Mouse (Mus musculus) hindbrain, embryonic 10.5 days (tissue): ENCODE data around the gene Rel. TPM values are rescaled to one million over a fixed set of nuclear protein-coding genes. Genes with fewer than 3 reads are reported as not detected.
"Not testable (repeated sequence)": the region's sequence is repeated elsewhere in the genome, so short reads cannot be mapped to it uniquely, and the experiment has no call there.

Experiments
- DNase-seq: peaks from one replicate; pipeline ENCODE4 v3.0.0-alpha.2; 2017; ENCODE audit warnings: low spot score
- H3K27ac ChIP-seq: fragments of 300-500 bp; sonication (generic); 2 replicates; pipeline ENCODE4 v1.5.1; 2016; ENCODE audit warnings: mild to moderate bottlenecking, moderate library complexity
- H3K27me3 ChIP-seq: fragments of 300-500 bp; sonication (generic); 2 replicates; pipeline ENCODE4 v1.6.1; 2016; ENCODE audit warnings: mild to moderate bottlenecking; ENCODE audit not compliant: poor library complexity, insufficient read depth, severe bottlenecking
- H3K36me3 ChIP-seq: fragments of 300-500 bp; sonication (generic); 2 replicates; pipeline ENCODE4 v1.6.1; 2016; ENCODE audit warnings: mild to moderate bottlenecking, moderate library complexity
- H3K4me1 ChIP-seq: fragments of 300-500 bp; sonication (generic); replicated peaks from 2 replicates; pipeline ENCODE4 v1.6.1; 2016; ENCODE audit warnings: mild to moderate bottlenecking
- H3K4me3 ChIP-seq: fragments of 300-500 bp; sonication (generic); 2 replicates; pipeline ENCODE4 v1.5.1; 2016; ENCODE audit warnings: mild to moderate bottlenecking, moderate library complexity
- H3K9me3 ChIP-seq: fragments of 300-500 bp; sonication (generic); 2 replicates; pipeline ENCODE4 v1.6.1; 2016; ENCODE audit warnings: mild to moderate bottlenecking, moderate library complexity
- WGBS: fragments of 180-500 bp; shearing (Covaris S2); methylation state at CpG from one replicate; pipeline ENCODE4 v1.1.7; 2016; 5-methylcytosine and 5-hydroxymethylcytosine counted together
- polyA plus RNA-seq: library from polyadenylated mRNA; unstranded; fragments of >200 nt; fragmentation: Nextera tagmentation; extraction: Ambion mirVana; gene quantifications from 2 replicates; pipeline ENCODE4 v1.2.1, GENCODE M21; 2016

Gene Rel
- polyA plus RNA-seq: 0.35 and 0.58 TPM in 2 replicates

DNA sequence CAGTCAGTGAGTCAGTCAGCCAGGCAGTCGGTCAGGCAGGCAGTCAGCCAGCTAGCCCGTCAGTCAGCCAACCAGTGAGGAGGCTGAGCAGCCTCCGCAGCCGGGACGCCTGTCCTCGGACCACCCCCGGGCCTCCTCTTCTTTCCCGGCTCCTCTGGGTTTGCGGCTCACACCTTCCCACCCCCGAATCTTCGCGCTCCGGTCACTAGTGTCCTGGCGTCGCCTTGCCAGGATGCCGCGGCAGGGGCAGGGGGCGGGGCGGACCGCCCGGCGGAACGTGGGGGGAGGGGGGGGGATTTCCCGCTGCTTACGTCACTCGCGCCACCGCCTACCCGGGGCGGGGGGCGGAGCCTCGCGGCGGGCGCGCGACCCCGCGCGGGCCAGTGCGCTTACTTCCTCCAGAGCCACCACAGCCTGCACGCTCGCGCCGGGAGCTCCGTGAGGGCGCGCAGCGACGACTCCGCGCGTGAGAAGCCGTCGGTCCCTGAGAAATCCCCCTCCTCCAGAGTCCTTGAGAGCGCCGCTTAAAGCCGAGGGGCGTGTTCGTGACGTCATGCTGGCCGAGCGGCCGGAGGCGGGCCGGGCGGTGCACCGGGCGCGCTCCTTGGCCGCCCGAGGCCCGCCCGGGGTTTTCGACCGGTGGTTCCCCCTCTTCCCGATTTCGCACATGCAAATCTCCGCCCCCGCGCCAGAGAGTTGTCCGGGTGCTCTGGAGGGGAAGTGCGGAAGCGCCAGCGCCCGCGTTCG lies at the start of gene Rel:
Rel (minus strand) TSS at position 211 of the 747 bp plus-strand sequence.
- Histone ChIP-seq H3K4me3 (peak within 1 kb of the TSS; percentile 80), H3K9me3 (peaks cover 5% of the 10 kb centered on the region; the same call in 1 of the 2 replicates), H3K4me1 (peaks cover 12% of the 10 kb centered on the region), H3K36me3 (no peaks in the 10 kb centered on the region), H3K27me3 (peaks cover 21% of the 10 kb centered on the region), H3K27ac (peak within 1 kb of the TSS; percentile 94)
- WGBS: under 1% methylated on average over 88 of the region's 88 CpGs
- peak; percentile 91 for DNase-seq

DNA sequence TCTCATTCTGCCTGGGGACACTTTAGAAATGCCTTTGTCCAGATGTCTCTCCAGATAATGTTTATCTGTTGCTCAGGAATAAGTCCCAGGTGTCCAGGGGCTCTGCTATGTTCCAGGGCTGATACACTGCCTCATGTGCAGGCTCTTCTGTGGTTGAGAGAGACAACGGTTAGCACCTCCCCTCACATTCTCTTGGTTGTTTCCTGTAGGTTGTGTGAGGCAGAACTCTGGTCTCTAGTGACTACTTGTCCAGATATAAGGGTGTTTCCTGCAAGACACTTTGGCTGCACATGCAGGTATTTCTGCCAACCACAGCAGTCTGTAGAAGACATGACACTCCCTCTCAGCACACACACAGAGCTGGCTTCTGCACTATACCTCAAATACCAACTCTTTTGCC lies 48.0 kb upstream of the Rel start:
- no peaks in the 10 kb centered on the region for H3K36me3 ChIP-seq
- DNase-seq: no peak
- WGBS: 72% methylated on average over 1 of the region's 1 CpGs
- no peaks in the 10 kb centered on the region for H3K4me1 ChIP-seq
- H3K27me3 ChIP-seq: no peaks in the 10 kb centered on the region
- no peak overlapping the region for H3K27ac ChIP-seq
- H3K4me3 ChIP-seq: no peak overlapping the region
- H3K9me3 ChIP-seq: peaks cover 13% of the 10 kb centered on the region; the same call in 1 of the 2 replicates

DNA sequence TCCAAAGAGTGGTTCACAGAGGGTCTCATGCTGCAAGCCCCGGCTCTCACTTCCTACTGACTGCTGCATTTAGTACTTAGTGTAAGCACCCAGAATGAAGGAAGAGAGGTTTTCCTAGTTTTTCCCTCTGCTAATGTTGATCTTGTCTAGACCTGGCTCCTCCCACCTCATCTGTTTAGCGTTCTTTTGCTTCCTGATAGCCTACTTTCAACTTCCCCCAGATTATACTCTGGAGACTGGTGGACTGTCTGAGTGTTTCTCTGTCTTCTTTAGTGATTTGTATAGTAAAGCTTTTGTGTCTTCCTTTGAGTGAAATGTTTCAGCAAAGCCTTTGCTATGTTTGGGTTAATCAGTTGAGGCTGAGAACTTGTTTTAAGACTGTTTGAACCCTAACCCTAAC lies 40.0 kb upstream of the Rel start:
- 69% methylated on average over 2 of the region's 2 CpGs for WGBS
- no peaks in the 10 kb centered on the region for H3K9me3 ChIP-seq
- no peak overlapping the region for H3K4me3 ChIP-seq
- no peaks in the 10 kb centered on the region for H3K27me3 ChIP-seq
- no peaks in the 10 kb centered on the region for H3K4me1 ChIP-seq
- no peak for DNase-seq
- no peaks in the 10 kb centered on the region for H3K36me3 ChIP-seq
- H3K27ac ChIP-seq: no peak overlapping the region

DNA sequence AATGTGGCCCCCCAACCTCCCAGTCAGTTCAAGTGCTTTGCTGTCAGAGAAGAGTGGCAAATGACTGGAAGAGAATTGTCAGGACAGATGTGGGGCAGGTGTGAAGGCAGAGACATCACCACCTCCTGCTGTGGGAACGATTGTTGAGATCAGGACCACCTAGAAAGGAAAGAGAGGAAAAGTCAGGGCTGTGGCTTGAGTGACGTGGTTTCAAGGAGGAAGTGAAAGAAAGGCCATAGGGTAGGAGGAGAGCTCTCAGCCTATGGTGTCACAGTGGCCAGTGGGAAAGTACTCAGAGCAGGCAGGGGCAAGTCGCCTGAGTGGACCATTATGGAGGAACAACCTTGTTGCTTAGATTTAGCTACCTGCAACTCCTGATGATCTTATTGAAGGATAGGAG lies 34.9 kb upstream of the Rel start:
- 64% methylated on average over 3 of the region's 3 CpGs for WGBS
- H3K4me1 ChIP-seq: no peaks in the 10 kb centered on the region

DNA sequence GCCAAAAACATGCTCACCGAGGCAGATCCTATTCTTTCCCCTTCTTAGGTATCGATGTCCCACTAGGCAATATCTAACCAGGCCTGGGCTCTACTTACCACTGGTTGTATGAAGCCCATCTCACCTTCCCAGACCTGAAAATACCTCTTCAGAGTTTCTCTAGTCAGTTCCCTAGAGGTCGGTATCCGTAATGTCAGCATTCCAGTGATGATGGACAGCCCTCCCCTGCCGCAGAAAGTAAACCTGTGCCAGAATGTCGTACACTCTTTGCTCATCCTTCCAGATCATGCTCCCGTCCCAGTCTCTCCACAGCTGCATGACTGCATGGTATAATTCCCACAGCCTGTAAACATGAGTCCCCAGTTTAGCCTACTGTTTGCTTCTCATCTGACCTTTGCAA lies 32.4 kb upstream of the Rel start:
- Histone ChIP-seq H3K27ac (no peak overlapping the region), H3K36me3 (no peaks in the 10 kb centered on the region), H3K9me3 (no peaks in the 10 kb centered on the region), H3K27me3 (no peaks in the 10 kb centered on the region), H3K4me1 (no peaks in the 10 kb centered on the region), H3K4me3 (no peak overlapping the region)
- no peak for DNase-seq
- WGBS: 89% methylated on average over 7 of the region's 7 CpGs

More for the DNA sequence above, 34.9 kb upstream of the Rel start:
- Histone ChIP-seq H3K4me3 (no peak overlapping the region), H3K9me3 (no peaks in the 10 kb centered on the region), H3K27me3 (no peaks in the 10 kb centered on the region), H3K36me3 (no peaks in the 10 kb centered on the region), H3K27ac (no peak overlapping the region)
- no peak for DNase-seq

DNA sequence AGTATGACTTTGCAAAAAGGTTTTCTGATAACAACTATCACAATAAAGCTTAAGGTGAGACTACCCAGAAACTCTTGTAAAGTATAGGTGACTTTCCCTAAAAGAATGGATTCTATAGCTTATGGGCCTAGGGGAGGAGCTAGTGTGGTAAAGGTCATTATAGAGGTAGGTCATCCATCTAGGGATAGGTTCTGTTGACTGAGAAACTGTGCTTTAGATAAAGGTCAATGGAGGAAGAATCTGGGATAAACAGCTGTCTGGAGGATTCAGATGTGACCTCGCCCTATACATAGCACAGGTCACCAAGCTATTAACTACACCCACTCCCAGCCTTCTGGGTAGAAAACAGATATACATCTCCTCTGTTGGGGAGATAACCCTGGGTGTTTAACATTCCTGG lies 31.5 kb upstream of the Rel start:
- no peak overlapping the region for H3K27ac ChIP-seq
- H3K9me3 ChIP-seq: no peaks in the 10 kb centered on the region
- WGBS: 86% methylated on average over 1 of the region's 1 CpGs
- H3K36me3 ChIP-seq: no peaks in the 10 kb centered on the region
- H3K4me1 ChIP-seq: no peaks in the 10 kb centered on the region
- no peaks in the 10 kb centered on the region for H3K27me3 ChIP-seq
- DNase-seq: no peak
- H3K4me3 ChIP-seq: no peak overlapping the region

DNA sequence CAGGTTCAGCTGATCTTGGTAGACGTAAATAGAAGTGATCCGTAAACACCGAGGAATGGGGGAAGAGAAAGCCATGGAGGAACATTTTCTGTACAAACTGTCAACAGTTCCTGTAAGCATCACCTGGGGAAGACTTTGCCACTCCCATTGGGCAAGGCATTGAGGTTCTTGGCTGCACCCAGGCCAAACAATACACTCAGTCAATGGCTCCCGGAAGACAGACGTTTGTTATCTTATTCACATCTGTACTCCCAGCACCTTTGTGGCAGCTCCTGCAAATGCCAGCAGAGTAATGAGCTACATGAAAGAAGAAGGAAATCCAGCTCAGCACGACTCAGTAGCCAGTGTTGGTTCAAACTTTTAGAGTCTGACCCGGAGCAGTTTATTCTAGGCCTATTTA lies 31.1 kb upstream of the Rel start:
- Histone ChIP-seq H3K27ac (no peak overlapping the region), H3K9me3 (no peaks in the 10 kb centered on the region), H3K4me3 (no peak overlapping the region), H3K36me3 (no peaks in the 10 kb centered on the region), H3K4me1 (no peaks in the 10 kb centered on the region), H3K27me3 (no peaks in the 10 kb centered on the region)
- DNase-seq: no peak
- WGBS: 85% methylated on average over 7 of the region's 7 CpGs

DNA sequence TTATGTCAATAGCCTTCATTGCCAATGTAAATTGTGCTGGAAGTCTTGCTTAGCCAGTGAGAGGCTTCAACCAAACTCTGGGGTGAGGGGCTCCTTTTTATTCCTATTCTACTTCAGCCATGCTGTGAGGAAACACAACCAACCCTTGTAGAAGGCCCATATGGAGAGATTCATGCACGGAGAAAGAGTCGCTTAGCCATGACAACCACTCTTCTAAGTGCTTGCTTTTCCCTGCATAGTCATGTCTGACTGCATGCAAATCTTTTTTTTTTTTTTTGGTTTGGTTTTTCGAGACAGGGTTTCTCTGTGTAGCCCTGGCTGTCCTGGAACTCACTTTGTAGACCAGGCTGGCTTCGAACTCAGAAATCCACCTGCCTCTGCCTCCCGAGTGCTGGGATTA lies 12.9 kb upstream of the Rel start:
- not testable (repeated sequence) for DNase-seq, H3K27me3 ChIP-seq, H3K4me1 ChIP-seq, H3K36me3 ChIP-seq, H3K4me3 ChIP-seq, H3K9me3 ChIP-seq, H3K27ac ChIP-seq
- 85% methylated on average over 5 of the region's 5 CpGs for WGBS

DNA sequence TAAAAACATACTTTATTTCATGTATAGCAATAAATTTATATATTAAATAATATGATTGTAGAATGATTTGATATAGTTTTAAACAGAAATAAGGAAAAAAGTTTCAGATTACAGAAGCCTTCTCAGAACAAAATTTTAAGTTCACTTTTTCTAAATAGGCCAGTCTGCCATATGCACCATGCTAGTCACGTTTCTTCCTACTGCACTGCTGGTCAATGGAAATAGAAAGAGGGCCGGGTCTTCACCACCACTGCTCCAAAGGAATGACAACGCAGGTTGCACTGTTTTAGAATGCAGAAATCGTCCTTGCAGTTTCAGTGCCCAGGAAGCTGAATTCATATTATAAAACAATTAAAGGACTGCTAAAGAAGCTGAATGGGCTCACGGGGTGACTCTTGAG lies 12.3 kb upstream of the Rel start:
- Histone ChIP-seq H3K4me1 (no peaks in the 10 kb centered on the region), H3K4me3 (no peak overlapping the region), H3K9me3 (no peaks in the 10 kb centered on the region), H3K27ac (no peak overlapping the region), H3K27me3 (no peaks in the 10 kb centered on the region), H3K36me3 (no peaks in the 10 kb centered on the region)
- DNase-seq: no peak
- 85% methylated on average over 5 of the region's 5 CpGs for WGBS

DNA sequence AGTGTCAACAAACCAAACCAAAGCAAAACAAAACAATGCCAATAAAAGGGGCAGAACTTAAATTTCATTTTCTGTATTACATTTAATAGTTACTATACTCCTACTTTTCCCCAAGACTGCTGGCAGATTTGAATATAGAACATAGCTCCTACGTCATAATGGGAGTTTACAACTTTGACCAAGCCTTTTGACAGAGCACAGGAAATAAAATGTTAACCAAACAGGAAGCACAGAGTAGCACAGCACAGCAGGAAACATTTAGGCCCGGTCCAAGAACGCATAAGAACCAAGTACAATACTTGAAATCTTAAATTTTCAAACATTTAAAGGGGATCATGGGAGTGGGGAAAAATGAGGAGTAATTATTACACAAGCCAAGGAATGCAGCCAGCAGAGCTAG lies 11.3 kb upstream of the Rel start:
- no peaks in the 10 kb centered on the region for H3K27me3 ChIP-seq
- no peak overlapping the region for H3K4me3 ChIP-seq
- DNase-seq: no peak
- H3K36me3 ChIP-seq: no peaks in the 10 kb centered on the region
- no peaks in the 10 kb centered on the region for H3K4me1 ChIP-seq
- WGBS: 84% methylated on average over 3 of the region's 3 CpGs
- no peak overlapping the region for H3K27ac ChIP-seq
- H3K9me3 ChIP-seq: no peaks in the 10 kb centered on the region

DNA sequence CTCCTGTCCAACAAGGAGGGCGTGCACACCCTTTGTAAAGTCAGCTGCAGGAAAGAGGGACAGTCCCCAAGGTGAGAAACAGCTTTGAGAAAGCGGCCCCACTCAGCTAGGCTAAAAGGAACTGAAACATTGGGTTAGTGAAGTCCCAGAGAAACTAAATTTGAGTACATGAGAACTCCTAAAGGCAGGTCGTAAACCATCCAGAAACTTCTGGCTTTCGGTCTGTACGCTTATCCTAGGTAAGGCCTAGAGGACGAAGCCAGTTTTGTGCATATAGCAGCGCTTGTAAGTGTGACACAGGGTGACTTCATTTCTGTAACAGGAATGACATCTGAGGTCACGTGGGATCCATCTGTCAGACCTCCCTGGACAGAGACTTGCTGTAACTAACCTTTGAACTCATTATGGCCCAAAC lies 8.0 kb upstream of the Rel start:
- Histone ChIP-seq H3K9me3 (peaks cover 3% of the 10 kb centered on the region; the same call in 1 of the 2 replicates), H3K4me3 (no peak overlapping the region), H3K4me1 (no peaks in the 10 kb centered on the region), H3K27me3 (no peaks in the 10 kb centered on the region), H3K36me3 (no peaks in the 10 kb centered on the region), H3K27ac (no peak overlapping the region)
- DNase-seq: no peak
- WGBS: 84% methylated on average over 8 of the region's 8 CpGs

DNA sequence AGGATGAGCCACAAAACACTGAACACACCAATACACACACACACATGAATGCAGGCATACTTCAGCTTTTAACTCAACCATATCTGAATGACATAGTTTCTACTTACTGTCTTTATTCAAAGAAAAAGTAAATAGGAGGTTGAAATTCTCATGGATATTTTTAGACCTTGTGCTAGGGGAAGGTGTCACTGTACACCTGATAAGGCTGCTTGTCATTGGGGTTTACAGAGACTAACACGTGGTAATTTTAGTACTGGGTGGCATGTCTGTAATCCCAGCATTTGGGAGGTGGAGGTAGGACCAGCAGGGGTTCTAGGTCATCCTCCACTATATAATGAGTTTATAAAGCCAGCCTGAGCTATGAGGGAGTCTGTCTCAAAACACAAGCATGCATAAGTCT lies 1.7 kb upstream of the Rel start:
- H3K4me1 ChIP-seq: peaks cover 12% of the 10 kb centered on the region
- no peak overlapping the region for H3K4me3 ChIP-seq
- WGBS: 22% methylated on average over 1 of the region's 1 CpGs
- H3K36me3 ChIP-seq: no peaks in the 10 kb centered on the region
- no peak overlapping the region for H3K27ac ChIP-seq
- H3K9me3 ChIP-seq: peaks cover 5% of the 10 kb centered on the region; the same call in 1 of the 2 replicates
- no peak for DNase-seq
- peaks cover 21% of the 10 kb centered on the region for H3K27me3 ChIP-seq

DNA sequence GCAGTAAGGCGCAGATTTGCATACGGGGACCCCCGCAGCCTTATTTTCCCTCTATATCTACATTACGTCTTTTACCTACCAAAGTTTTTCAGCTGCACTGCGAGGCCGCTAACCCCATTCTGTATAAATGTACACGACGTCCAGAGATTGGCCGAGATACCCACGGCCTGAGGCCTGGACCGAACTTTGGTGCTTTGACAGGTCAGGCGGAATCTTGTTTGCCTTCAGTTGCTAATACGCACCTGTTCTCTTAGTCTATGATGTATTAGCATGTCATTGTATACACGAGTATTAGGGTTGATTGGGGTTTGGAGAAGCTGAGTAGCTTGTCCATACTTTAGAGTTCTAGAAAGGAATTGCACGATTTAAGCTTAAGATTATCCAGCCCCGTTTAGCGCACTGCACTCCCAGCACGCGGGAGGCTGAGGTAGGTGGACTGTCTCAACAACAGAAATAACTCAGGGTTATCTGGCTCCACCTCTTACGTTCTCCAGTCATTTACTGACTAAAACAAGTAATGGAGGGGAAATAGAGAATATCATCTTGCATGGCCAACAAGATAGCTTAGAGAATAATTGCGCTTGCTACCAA lies 832 bp upstream of the Rel start:
- Histone ChIP-seq H3K4me3 (peak overlapping the region; percentile 80), H3K27ac (peak overlapping the region; percentile 94), H3K27me3 (peaks cover 21% of the 10 kb centered on the region), H3K36me3 (no peaks in the 10 kb centered on the region), H3K4me1 (peaks cover 12% of the 10 kb centered on the region), H3K9me3 (peaks cover 5% of the 10 kb centered on the region; the same call in 1 of the 2 replicates)
- 5% methylated on average over 21 of the region's 21 CpGs for WGBS
- no peak for DNase-seq
